Mouse (Mus musculus) lung, postnatal 0 days (tissue): ENCODE results near the gene Atg7. TPM values are rescaled to one million over a fixed set of nuclear protein-coding genes. Genes with fewer than 3 reads are reported as not detected.

ENCODE experiments used
- ATAC-seq: fragments of 200-750 bp; cut with Nextera tagmentation; 2 replicates; pipeline ENCODE4 v1.8.0; 2017; ENCODE audit warnings: moderate library complexity
- DNase-seq: peaks from one replicate; pipeline ENCODE4 v3.0.0-alpha.2; 2016; ENCODE audit warnings: low spot score
- H3K27ac ChIP-seq: fragments of 300-500 bp; sonication (generic); 2 replicates; pipeline ENCODE4 v1.5.1; 2014; ENCODE audit warnings: antibody characterized with exemption, mild to moderate bottlenecking, low read length, mixed read lengths
- H3K27me3 ChIP-seq: fragments of 300-500 bp; sonication (generic); replicated peaks from 2 replicates; pipeline ENCODE4 v1.6.1; 2014; ENCODE audit warnings: low read length, mixed read lengths; ENCODE audit not compliant: insufficient read depth
- H3K36me3 ChIP-seq: fragments of 300-500 bp; sonication (generic); 2 replicates; pipeline ENCODE4 v1.6.1; 2014; ENCODE audit warnings: low read length, mixed read lengths; ENCODE audit not compliant: insufficient read depth
- H3K4me1 ChIP-seq: fragments of 300-500 bp; sonication (generic); 2 replicates; pipeline ENCODE4 v1.6.1; 2014; ENCODE audit warnings: antibody characterized with exemption, low read depth, low read length, mixed read lengths; ENCODE audit not compliant: insufficient read depth
- H3K4me2 ChIP-seq: fragments of 300-500 bp; sonication (generic); replicated peaks from 2 replicates; pipeline ENCODE4 v1.6.1; 2014; ENCODE audit warnings: low read depth, mild to moderate bottlenecking, low read length, moderate library complexity, mixed read lengths
- H3K4me3 ChIP-seq: fragments of 300-500 bp; sonication (generic); 2 replicates; pipeline ENCODE4 v1.5.1; 2014; ENCODE audit warnings: low read depth, low read length
- H3K9ac ChIP-seq: fragments of 300-500 bp; sonication (generic); replicated peaks from 2 replicates; pipeline ENCODE4 v1.6.1; 2014; ENCODE audit warnings: low read depth, mild to moderate bottlenecking
- H3K9me3 ChIP-seq: fragments of 300-500 bp; sonication (generic); 2 replicates; pipeline ENCODE4 v1.6.1; 2016; ENCODE audit warnings: low read length, mixed read lengths
- CTCF ChIP-seq: IDR thresholded peaks from 2 replicates; pipeline ENCODE4 v1.5.1; 2016; ENCODE audit warnings: antibody characterized with exemption, mild to moderate bottlenecking
- EP300 ChIP-seq: IDR thresholded peaks from 2 replicates; pipeline ENCODE4 v1.6.1; 2016; ENCODE audit warnings: antibody characterized with exemption, mild to moderate bottlenecking, control low read depth
- WGBS: fragments of 180-500 bp; shearing (Covaris S2); extraction: QIAGEN DNeasy Blood & Tissue Kit; methylation state at CpG from one replicate; pipeline ENCODE4 v1.1.7; 2014; 5-methylcytosine and 5-hydroxymethylcytosine counted together
- polyA plus RNA-seq: library from polyadenylated mRNA; unstranded; fragments of >200 nt; fragmentation: Nextera tagmentation; extraction: Ambion mirVana; gene quantifications from 2 replicates; pipeline ENCODE4 v1.2.1, GENCODE M21; 2015

The Atg7 gene
- polyA plus RNA-seq, 1 experiment from 2014 or later: 18.4 TPM

GRCm38 (mm10) chr6:114782486-114782885 lies 139.6 kb downstream of the Atg7 start:
- H3K36me3 ChIP-seq: no peaks in the 10 kb centered on the region
- no peaks in the 10 kb centered on the region for H3K4me1 ChIP-seq
- WGBS: 48% methylated on average over 7 of the region's 7 CpGs
- no peak overlapping the region for H3K4me2 ChIP-seq
- H3K4me3 ChIP-seq: no peak overlapping the region
- H3K9ac ChIP-seq: no peak overlapping the region
- ATAC-seq (no peak), DNase-seq (no peak)
- H3K27me3 ChIP-seq: no peaks in the 10 kb centered on the region
- no peak for TF ChIP-seq EP300
- TF ChIP-seq CTCF: no peak
- H3K27ac ChIP-seq: no peak overlapping the region
- no peaks in the 10 kb centered on the region for H3K9me3 ChIP-seq

GRCm38 (mm10) chr6:114786461-114786860 lies 143.6 kb downstream of the Atg7 start:
- Histone ChIP-seq H3K27me3 (no peaks in the 10 kb centered on the region), H3K4me2 (no peak overlapping the region), H3K4me3 (no peak overlapping the region), H3K9me3 (no peaks in the 10 kb centered on the region), H3K9ac (no peak overlapping the region), H3K4me1 (no peaks in the 10 kb centered on the region), H3K27ac (no peak overlapping the region), H3K36me3 (no peaks in the 10 kb centered on the region)
- no peak for ATAC-seq
- no peak for DNase-seq
- 51% methylated on average over 3 of the region's 3 CpGs for WGBS
- TF ChIP-seq CTCF: no peak
- TF ChIP-seq EP300: no peak

GRCm38 (mm10) chr6:114787606-114788005 lies 144.7 kb downstream of the Atg7 start:
- H3K27me3 ChIP-seq: no peaks in the 10 kb centered on the region
- H3K9ac ChIP-seq: no peak overlapping the region
- no peak overlapping the region for H3K27ac ChIP-seq
- TF ChIP-seq CTCF (no peak), EP300 (no peak)
- H3K9me3 ChIP-seq: no peaks in the 10 kb centered on the region
- no peaks in the 10 kb centered on the region for H3K4me1 ChIP-seq
- DNase-seq (peak; percentile 32), ATAC-seq (no peak)
- no peaks in the 10 kb centered on the region for H3K36me3 ChIP-seq
- H3K4me3 ChIP-seq: no peak overlapping the region
- 57% methylated on average over 3 of the region's 3 CpGs for WGBS
- H3K4me2 ChIP-seq: no peak overlapping the region

- Histone ChIP-seq H3K27ac (no peak overlapping the region), H3K9ac (no peak overlapping the region), H3K4me2 (no peak overlapping the region), H3K4me1 (no peaks in the 10 kb centered on the region), H3K9me3 (no peaks in the 10 kb centered on the region), H3K36me3 (no peaks in the 10 kb centered on the region), H3K4me3 (no peak overlapping the region), H3K27me3 (no peaks in the 10 kb centered on the region)
- ATAC-seq: no peak
- TF ChIP-seq CTCF (no peak), EP300 (no peak)
- WGBS: 70% methylated on average over 4 of the region's 4 CpGs
- no peak for DNase-seq
Observed at GRCm38 (mm10) chr6:114788663-114789062, 145.8 kb downstream of the Atg7 start.

GRCm38 (mm10) chr6:114790084-114790483 lies 147.2 kb downstream of the Atg7 start:
- WGBS: 72% methylated on average over 2 of the region's 2 CpGs
- no peak for ATAC-seq
- no peak overlapping the region for H3K27ac ChIP-seq

GRCm38 (mm10) chr6:114790902-114791301 lies 148.0 kb downstream of the Atg7 start:
- Histone ChIP-seq H3K4me1 (no peaks in the 10 kb centered on the region), H3K4me2 (no peak overlapping the region), H3K27me3 (no peaks in the 10 kb centered on the region), H3K9ac (no peak overlapping the region), H3K9me3 (no peaks in the 10 kb centered on the region), H3K4me3 (no peak overlapping the region), H3K36me3 (no peaks in the 10 kb centered on the region), H3K27ac (no peak overlapping the region)
- TF ChIP-seq CTCF (no peak), EP300 (no peak)
- DNase-seq: no peak
- no peak for ATAC-seq
- 76% methylated on average over 7 of the region's 7 CpGs for WGBS

More at GRCm38 (mm10) chr6:114790084-114790483, 147.2 kb downstream of the Atg7 start:
- Histone ChIP-seq H3K4me2 (no peak overlapping the region), H3K36me3 (no peaks in the 10 kb centered on the region), H3K4me1 (no peaks in the 10 kb centered on the region), H3K27me3 (no peaks in the 10 kb centered on the region), H3K9me3 (no peaks in the 10 kb centered on the region), H3K9ac (no peak overlapping the region), H3K4me3 (no peak overlapping the region)
- TF ChIP-seq CTCF (no peak), EP300 (no peak)
- DNase-seq: no peak

GRCm38 (mm10) chr6:114791846-114792245 lies 148.9 kb downstream of the Atg7 start:
- Histone ChIP-seq H3K4me1 (no peaks in the 10 kb centered on the region), H3K9ac (no peak overlapping the region), H3K36me3 (no peaks in the 10 kb centered on the region), H3K4me3 (no peak overlapping the region), H3K4me2 (no peak overlapping the region), H3K9me3 (no peaks in the 10 kb centered on the region), H3K27ac (no peak overlapping the region), H3K27me3 (no peaks in the 10 kb centered on the region)
- no peak for ATAC-seq
- TF ChIP-seq CTCF (no peak), EP300 (no peak)
- DNase-seq: no peak
- 81% methylated on average over 4 of the region's 4 CpGs for WGBS
